Mouse (Mus musculus): ENCODE measurements around the gene Sprr2d. TPM values are rescaled to one million over a fixed set of nuclear protein-coding genes. Genes with fewer than 3 reads are reported as not detected.

Gene Sprr2d
- polyA plus RNA-seq (2015; fragmentation: Nextera tagmentation; extraction: Ambion mirVana), result not detected in 2 replicates

- no peaks in the 10 kb centered on the region for H3K9me3 ChIP-seq
- no peak within 1 kb of the TSS for H3K4me3 ChIP-seq
- no peak within 1 kb of the TSS for H3K9ac ChIP-seq
- no peak within 1 kb of the TSS for H3K27ac ChIP-seq
- 81% methylated on average over 5 of the region's 5 CpGs for WGBS
- H3K27me3 ChIP-seq, result no peaks in the 10 kb centered on the region
- no peaks in the 10 kb centered on the region for H3K36me3 ChIP-seq
- ATAC-seq (ENCODE audit: borderline replicate concordance, extremely low read depth, low FRiP score, low TSS enrichment), result no peak
- H3K4me2 ChIP-seq, result no peak within 1 kb of the TSS
- H3K4me1 ChIP-seq, result no peaks in the 10 kb centered on the region
Measured at GRCm38 (mm10) chr3:92338840-92339239, at the start of gene Sprr2d. Sprr2d (plus strand) TSS chr3:92339140.

- Histone ChIP-seq H3K4me1 (no peaks in the 10 kb centered on the region), H3K9me3 (no peaks in the 10 kb centered on the region), H3K36me3 (no peaks in the 10 kb centered on the region), H3K27me3 (no peaks in the 10 kb centered on the region), H3K9ac (no peak overlapping the region), H3K4me2 (no peak overlapping the region), H3K4me3 (no peak overlapping the region), H3K27ac (no peak overlapping the region)
- no peak for ATAC-seq (ENCODE audit: borderline replicate concordance, extremely low read depth, low FRiP score, low TSS enrichment)
- WGBS, result 94% methylated on average over 1 of the region's 1 CpGs
Measured at GRCm38 (mm10) chr3:92307406-92307805, 31.5 kb upstream of the Sprr2d start.

GRCm38 (mm10) chr3:92316320-92316719 lies 22.6 kb upstream of the Sprr2d start, which contains the start of gene Sprr2b:
Sprr2b (plus strand) TSS chr3:92316620.
- H3K4me1 ChIP-seq, result no peaks in the 10 kb centered on the region
- H3K27ac ChIP-seq, result no peak within 1 kb of the TSS
- H3K4me2 ChIP-seq, result no peak within 1 kb of the TSS
- 72% methylated on average over 2 of the region's 2 CpGs for WGBS
- H3K27me3 ChIP-seq, result no peaks in the 10 kb centered on the region
- H3K4me3 ChIP-seq, result no peak within 1 kb of the TSS
- ATAC-seq (ENCODE audit: borderline replicate concordance, extremely low read depth, low FRiP score, low TSS enrichment), result no peak
- H3K9me3 ChIP-seq, result no peaks in the 10 kb centered on the region
- no peak within 1 kb of the TSS for H3K9ac ChIP-seq
- H3K36me3 ChIP-seq, result no peaks in the 10 kb centered on the region

- no peaks in the 10 kb centered on the region for H3K9me3 ChIP-seq
- WGBS, result 83% methylated on average over 2 of the region's 2 CpGs
- no peak overlapping the region for H3K27ac ChIP-seq
- H3K27me3 ChIP-seq, result no peaks in the 10 kb centered on the region
- H3K4me3 ChIP-seq, result no peak overlapping the region
- ATAC-seq (ENCODE audit: borderline replicate concordance, extremely low read depth, low FRiP score, low TSS enrichment), result no peak
- H3K36me3 ChIP-seq, result no peaks in the 10 kb centered on the region
- H3K4me1 ChIP-seq, result no peaks in the 10 kb centered on the region
- H3K4me2 ChIP-seq, result no peak overlapping the region
- no peak overlapping the region for H3K9ac ChIP-seq
Measured at GRCm38 (mm10) chr3:92317384-92317783, 21.6 kb upstream of the Sprr2d start.

GRCm38 (mm10) chr3:92336278-92336677 lies 2.7 kb upstream of the Sprr2d start:
- no peak overlapping the region for H3K9ac ChIP-seq
- H3K36me3 ChIP-seq, result no peaks in the 10 kb centered on the region
- no peaks in the 10 kb centered on the region for H3K9me3 ChIP-seq
- no peak for ATAC-seq (ENCODE audit: borderline replicate concordance, extremely low read depth, low FRiP score, low TSS enrichment)
- H3K4me2 ChIP-seq, result no peak overlapping the region
- no peak overlapping the region for H3K27ac ChIP-seq
- H3K4me3 ChIP-seq, result no peak overlapping the region
- WGBS, result 57% methylated on average over 1 of the region's 1 CpGs
- no peaks in the 10 kb centered on the region for H3K27me3 ChIP-seq
- H3K4me1 ChIP-seq, result no peaks in the 10 kb centered on the region

- Histone ChIP-seq H3K27ac (no peak within 1 kb of the TSS), H3K9ac (no peak within 1 kb of the TSS), H3K4me2 (no peak within 1 kb of the TSS), H3K9me3 (no peaks in the 10 kb centered on the region), H3K27me3 (no peaks in the 10 kb centered on the region), H3K4me3 (no peak within 1 kb of the TSS), H3K36me3 (no peaks in the 10 kb centered on the region), H3K4me1 (no peaks in the 10 kb centered on the region)
- WGBS, result 80% methylated on average over 2 of the region's 2 CpGs
- ATAC-seq (ENCODE audit: borderline replicate concordance, extremely low read depth, low FRiP score, low TSS enrichment), result no peak
Measured at GRCm38 (mm10) chr3:92351843-92352242, 12.9 kb downstream of the Sprr2d start, which contains the start of gene Sprr2e. Sprr2e (plus strand) TSS chr3:92352143.

GRCm38 (mm10) chr3:92361619-92362018 lies 22.7 kb downstream of the Sprr2d start:
- no peaks in the 10 kb centered on the region for H3K36me3 ChIP-seq
- H3K4me2 ChIP-seq, result no peak overlapping the region
- no peaks in the 10 kb centered on the region for H3K27me3 ChIP-seq
- H3K4me3 ChIP-seq, result no peak overlapping the region
- no peaks in the 10 kb centered on the region for H3K4me1 ChIP-seq
- ATAC-seq (ENCODE audit: borderline replicate concordance, extremely low read depth, low FRiP score, low TSS enrichment), result no peak
- H3K9ac ChIP-seq, result no peak overlapping the region
- H3K27ac ChIP-seq, result no peak overlapping the region
- no peaks in the 10 kb centered on the region for H3K9me3 ChIP-seq

GRCm38 (mm10) chr3:92364887-92365286 lies 25.9 kb downstream of the Sprr2d start, which contains the start of gene Sprr2f:
Sprr2f (plus strand) TSS chr3:92365187.
- Histone ChIP-seq H3K36me3 (no peaks in the 10 kb centered on the region), H3K4me2 (no peak within 1 kb of the TSS), H3K9me3 (no peaks in the 10 kb centered on the region), H3K4me1 (no peaks in the 10 kb centered on the region), H3K4me3 (no peak within 1 kb of the TSS), H3K27me3 (no peaks in the 10 kb centered on the region), H3K27ac (no peak within 1 kb of the TSS), H3K9ac (no peak within 1 kb of the TSS)
- 67% methylated on average over 3 of the region's 3 CpGs for WGBS
- no peak for ATAC-seq (ENCODE audit: borderline replicate concordance, extremely low read depth, low FRiP score, low TSS enrichment)

GRCm38 (mm10) chr3:92373613-92374012 lies 34.7 kb downstream of the Sprr2d start:
- Histone ChIP-seq H3K27ac (no peak overlapping the region), H3K9me3 (no peaks in the 10 kb centered on the region), H3K9ac (no peak overlapping the region), H3K27me3 (no peaks in the 10 kb centered on the region), H3K4me2 (no peak overlapping the region), H3K4me3 (no peak overlapping the region), H3K4me1 (no peaks in the 10 kb centered on the region), H3K36me3 (no peaks in the 10 kb centered on the region)
- WGBS, result 67% methylated on average over 2 of the region's 2 CpGs
- ATAC-seq (ENCODE audit: borderline replicate concordance, extremely low read depth, low FRiP score, low TSS enrichment), result no peak

GRCm38 (mm10) chr3:92385385-92385784 lies 46.4 kb downstream of the Sprr2d start, which contains the start of gene Sprr2h:
Sprr2h (plus strand) TSS chr3:92385685.
- Histone ChIP-seq H3K27me3 (no peaks in the 10 kb centered on the region), H3K4me2 (no peak within 1 kb of the TSS), H3K9me3 (no peaks in the 10 kb centered on the region), H3K4me3 (no peak within 1 kb of the TSS), H3K9ac (no peak within 1 kb of the TSS), H3K27ac (no peak within 1 kb of the TSS), H3K4me1 (no peaks in the 10 kb centered on the region), H3K36me3 (no peaks in the 10 kb centered on the region)
- no peak for ATAC-seq (ENCODE audit: borderline replicate concordance, extremely low read depth, low FRiP score, low TSS enrichment)
- WGBS, result 77% methylated on average over 1 of the region's 1 CpGs

Other genes starting within 250 kb of the Sprr2d start
- gene Prr9, start 215.2 kb upstream of the Sprr2d start, polyA plus RNA-seq (2015; fragmentation: Nextera tagmentation; extraction: Ambion mirVana), result not detected in 2 replicates
- gene Lelp1, start 196.4 kb upstream of the Sprr2d start, polyA plus RNA-seq (2015; fragmentation: Nextera tagmentation; extraction: Ambion mirVana), result not detected in 2 replicates
- gene Sprr2a1, start 123.3 kb upstream of the Sprr2d start, polyA plus RNA-seq (2015; fragmentation: Nextera tagmentation; extraction: Ambion mirVana), result 0.22 TPM in 1 of 2 replicates, not detected in the other
- gene Sprr2a2, start 123.2 kb upstream of the Sprr2d start, polyA plus RNA-seq (2015; fragmentation: Nextera tagmentation; extraction: Ambion mirVana), result 4.2 and 15.4 TPM in 2 replicates
- 0.87 TPM in 1 of 2 replicates, not detected in the other for gene Sprr2a3, start 53.7 kb upstream of the Sprr2d start, polyA plus RNA-seq (2015; fragmentation: Nextera tagmentation; extraction: Ambion mirVana)
- gene Sprr2b, start 22.5 kb upstream of the Sprr2d start, polyA plus RNA-seq (2015; fragmentation: Nextera tagmentation; extraction: Ambion mirVana), result not detected in 2 replicates
- not detected in 2 replicates for gene Sprr2e, start 13.0 kb downstream of the Sprr2d start, polyA plus RNA-seq (2015; fragmentation: Nextera tagmentation; extraction: Ambion mirVana)
- not detected in 2 replicates for gene Sprr2f, start 26.0 kb downstream of the Sprr2d start, polyA plus RNA-seq (2015; fragmentation: Nextera tagmentation; extraction: Ambion mirVana)
- not detected in 2 replicates for gene Sprr2h, start 46.5 kb downstream of the Sprr2d start, polyA plus RNA-seq (2015; fragmentation: Nextera tagmentation; extraction: Ambion mirVana)
- not detected in 2 replicates for gene Sprr2i, start 68.9 kb downstream of the Sprr2d start, polyA plus RNA-seq (2015; fragmentation: Nextera tagmentation; extraction: Ambion mirVana)
- gene Sprr2j-ps, start 78.9 kb downstream of the Sprr2d start, polyA plus RNA-seq (2015; fragmentation: Nextera tagmentation; extraction: Ambion mirVana), result not detected in 2 replicates
- gene Gm9774, start 90.3 kb downstream of the Sprr2d start, polyA plus RNA-seq (2015; fragmentation: Nextera tagmentation; extraction: Ambion mirVana), result 7.5 and 8.0 TPM in 2 replicates
- not detected in 2 replicates for gene Sprr2k, start 93.4 kb downstream of the Sprr2d start, polyA plus RNA-seq (2015; fragmentation: Nextera tagmentation; extraction: Ambion mirVana)
- gene Sprr1b, start 99.6 kb downstream of the Sprr2d start, polyA plus RNA-seq (2015; fragmentation: Nextera tagmentation; extraction: Ambion mirVana), result not detected in 2 replicates
- gene Sprr3, start 119.6 kb downstream of the Sprr2d start, polyA plus RNA-seq (2015; fragmentation: Nextera tagmentation; extraction: Ambion mirVana), result 0.20 TPM in 1 of 2 replicates, not detected in the other
- 0.82 and 1.2 TPM in 2 replicates for gene Sprr1a, start 146.8 kb downstream of the Sprr2d start, polyA plus RNA-seq (2015; fragmentation: Nextera tagmentation; extraction: Ambion mirVana)
- not detected in 2 replicates for gene Sprr4, start 161.4 kb downstream of the Sprr2d start, polyA plus RNA-seq (2015; fragmentation: Nextera tagmentation; extraction: Ambion mirVana)
- gene 2310046K23Rik, start 195.4 kb downstream of the Sprr2d start, polyA plus RNA-seq (2015; fragmentation: Nextera tagmentation; extraction: Ambion mirVana), result not detected in 2 replicates
- not detected in 2 replicates for gene Ivl, start 234.6 kb downstream of the Sprr2d start, polyA plus RNA-seq (2015; fragmentation: Nextera tagmentation; extraction: Ambion mirVana)
- not detected in 2 replicates for gene Smcp, start 249.9 kb downstream of the Sprr2d start, polyA plus RNA-seq (2015; fragmentation: Nextera tagmentation; extraction: Ambion mirVana)